In genomic region chr8:8659503-8660306, GRCm38 (mm10) we compare ENCODE assay signal across 8 mouse cellular contexts. TPM values are rescaled to one million over a fixed set of nuclear protein-coding genes. Genes with fewer than 3 reads are reported as not detected.
A peak's percentile ranks its signal among the peaks of the same experiment; 100 is the strongest.
DNase-seq lines count a peak whose midpoint lies in the region; ATAC-seq and TF ChIP-seq lines count a peak whose summit lies in the region.

No protein-coding gene starts in this region.

- in situ Hi-C loops in ES-E14 (cut with MboI; ENCODE audit: low sequenced_read_pairs in 2 of 2, unreplicated experiment in 2 of 2), result loop anchor here (25.0 kb wide), 2 partner anchors 328 to 422 kb away; no protein-coding TSS in a partner anchor

- peak; percentile 14 to 44 for DNase-seq in cerebellum, adult 2 months
- no peak for DNase-seq in ES-E14 (ENCODE audit: low read depth, low spot score)
- peak; percentile 65 for DNase-seq in hindbrain, embryonic 10.5 days (ENCODE audit: low spot score)
- DNase-seq in limb, embryonic 11.5 days (ENCODE audit: low spot score), result peak; percentile 72
- DNase-seq in thymus, adult 2 months, result peak; percentile 17

- no peak overlapping the region for H3K27ac ChIP-seq in cerebellum, adult 2 months (ENCODE audit: insufficient read depth, low read length)
- no peak overlapping the region for H3K27ac ChIP-seq in ES-E14 (ENCODE audit: insufficient read depth, low read depth, low read length, poor library complexity, severe bottlenecking)
- peak overlapping the region; percentile 14 for H3K27ac ChIP-seq in embryonic fibroblast, embryonic 13.5 days (ENCODE audit: insufficient read depth, low read length)
- H3K27ac ChIP-seq in hindbrain, embryonic 10.5 days, result peak overlapping the region; percentile 98
- H3K27ac ChIP-seq in limb, embryonic 11.5 days (replicated peaks; ENCODE audit: low read depth, low read length), result peak overlapping the region; percentile 80
- peak overlapping the region; percentile 88 for H3K27ac ChIP-seq in midbrain, embryonic 15.5 days
- no peak overlapping the region for H3K27ac ChIP-seq in thymus, adult 2 months (ENCODE audit: control insufficient read depth, insufficient read depth, low read length)

- 2% methylated on average over 53 of the region's 53 CpGs for WGBS in cerebellum, adult 2 months
- under 1% methylated on average over 53 of the region's 53 CpGs for WGBS in hindbrain, embryonic 10.5 days
- under 1% methylated on average over 53 of the region's 53 CpGs for WGBS in limb, embryonic 11.5 days
- under 1% methylated on average over 53 of the region's 53 CpGs for WGBS in midbrain, embryonic 15.5 days
- WGBS in thymus, adult 2 months, result 4% methylated on average over 53 of the region's 53 CpGs

- H3K4me3 ChIP-seq in cerebellum, adult 2 months (replicated peaks; ENCODE audit: insufficient read depth, low read depth, low read length), result peak overlapping the region; percentile 57
- peak overlapping the region; percentile 73 to 87 for H3K4me3 ChIP-seq in ES-E14 (ENCODE audit: insufficient read depth in 1 of 2, low read depth in 1 of 2, low read length in 2 of 2, poor library complexity in 1 of 2, severe bottlenecking in 1 of 2)
- peak overlapping the region; percentile 72 for H3K4me3 ChIP-seq in embryonic fibroblast, embryonic 13.5 days (ENCODE audit: insufficient read depth, low read length)
- peak overlapping the region; percentile 98 for H3K4me3 ChIP-seq in hindbrain, embryonic 10.5 days
- peak overlapping the region; percentile 58 for H3K4me3 ChIP-seq in limb, embryonic 11.5 days (ENCODE audit: low read depth, low read length)
- H3K4me3 ChIP-seq in midbrain, embryonic 15.5 days, result peak overlapping the region; percentile 68
- H3K4me3 ChIP-seq in thymus, adult 2 months (ENCODE audit: control insufficient read depth, insufficient read depth, low read length), result peak overlapping the region; percentile 58

- TF ChIP-seq POLR2A in cerebellum, adult 2 months (IDR thresholded peaks at IDR 0.05; ENCODE audit: borderline replicate concordance, insufficient read depth, low read length), result no peak
- TF ChIP-seq POLR2A in embryonic fibroblast, embryonic 13.5 days (IDR thresholded peaks at IDR 0.05; ENCODE audit: low read depth, low read length), result no peak
- no peak for TF ChIP-seq POLR2A in thymus, adult 2 months (IDR thresholded peaks at IDR 0.05; ENCODE audit: control insufficient read depth, extremely low read depth, insufficient read depth, low read length, poor library complexity)

- no peak for ATAC-seq in cerebellum, adult (ENCODE audit: insufficient number of reproducible peaks, low FRiP score, low TSS enrichment)
- ATAC-seq in limb, embryonic 11.5 days (ENCODE audit: insufficient number of reproducible peaks, low FRiP score, low TSS enrichment, low read depth), result no peak
- ATAC-seq in midbrain, embryonic 15.5 days (replicated peaks), result no peak

- H3K9ac ChIP-seq in ES-E14 (ENCODE audit: insufficient read depth, low read depth, low read length, poor library complexity, severe bottlenecking), result peak overlapping the region; percentile 75
- peak overlapping the region; percentile 94 for H3K9ac ChIP-seq in limb, embryonic 11.5 days (ENCODE audit: low read length)
- H3K9ac ChIP-seq in midbrain, embryonic 15.5 days, result peak overlapping the region; percentile 72

- H3K9me3 ChIP-seq in ES-E14 (ENCODE audit: control insufficient read depth, insufficient read depth, low read depth, low read length), result no peaks in the 10 kb centered on the region
- no peaks in the 10 kb centered on the region for H3K9me3 ChIP-seq in hindbrain, embryonic 10.5 days
- H3K9me3 ChIP-seq in limb, embryonic 11.5 days (ENCODE audit: control insufficient read depth, low read length), result no peaks in the 10 kb centered on the region
- no peaks in the 10 kb centered on the region for H3K9me3 ChIP-seq in midbrain, embryonic 15.5 days

- no peaks in the 10 kb centered on the region for H3K27me3 ChIP-seq in cerebellum, adult 2 months (ENCODE audit: control insufficient read depth, insufficient read depth, low read length)
- no peaks in the 10 kb centered on the region for H3K27me3 ChIP-seq in hindbrain, embryonic 10.5 days (ENCODE audit: insufficient read depth, poor library complexity, severe bottlenecking)
- no peaks in the 10 kb centered on the region for H3K27me3 ChIP-seq in limb, embryonic 11.5 days (ENCODE audit: control insufficient read depth, insufficient read depth, low read length)
- no peaks in the 10 kb centered on the region for H3K27me3 ChIP-seq in midbrain, embryonic 15.5 days (replicated peaks)
- H3K27me3 ChIP-seq in thymus, adult 2 months (ENCODE audit: control insufficient read depth, insufficient read depth, low read length), result peaks cover 17% of the 10 kb centered on the region

- H3K4me1 ChIP-seq in cerebellum, adult 2 months (ENCODE audit: control insufficient read depth, insufficient read depth, low read length), result 0 out of 2 replicates have a peak, but pooled peaks cover 4% of the 10 kb centered on the region
- peaks cover 6 to 11% of the 10 kb centered on the region in 2 experiments; a peak in 3 of 4 replicates for H3K4me1 ChIP-seq in ES-E14 (ENCODE audit: control insufficient read depth in 2 of 2, insufficient read depth in 2 of 2, low read length in 2 of 2, poor library complexity in 1 of 2)
- H3K4me1 ChIP-seq in embryonic fibroblast, embryonic 13.5 days (ENCODE audit: control insufficient read depth, insufficient read depth, low read length), result peaks cover 6% of the 10 kb centered on the region; the same call in 1 of the 2 replicates
- peaks cover 45% of the 10 kb centered on the region for H3K4me1 ChIP-seq in hindbrain, embryonic 10.5 days (replicated peaks)
- 0 out of 2 replicates have a peak, but pooled peaks cover 3% of the 10 kb centered on the region for H3K4me1 ChIP-seq in limb, embryonic 11.5 days (ENCODE audit: control insufficient read depth, insufficient read depth, low read length)
- H3K4me1 ChIP-seq in midbrain, embryonic 15.5 days, result peaks cover 44% of the 10 kb centered on the region
- peaks cover 11% of the 10 kb centered on the region for H3K4me1 ChIP-seq in thymus, adult 2 months (replicated peaks; ENCODE audit: control insufficient read depth, insufficient read depth, low read length)

- no peak for TF ChIP-seq CTCF in cerebellum, adult 2 months (IDR thresholded peaks at IDR 0.05; ENCODE audit: borderline replicate concordance, insufficient read depth, low read depth, low read length)
- TF ChIP-seq CTCF in embryonic fibroblast, embryonic 13.5 days (IDR thresholded peaks at IDR 0.05; ENCODE audit: borderline replicate concordance, insufficient read depth, low read length), result no peak
- no peak for TF ChIP-seq CTCF in thymus, adult 2 months (IDR thresholded peaks at IDR 0.05; ENCODE audit: borderline replicate concordance, control insufficient read depth, extremely low read depth, insufficient read depth, low read length, poor library complexity)

- H3K36me3 ChIP-seq in ES-E14 (ENCODE audit: control insufficient read depth, insufficient read depth, low read length, poor library complexity, severe bottlenecking), result 0 out of 2 replicates have a peak, but pooled peaks cover 3% of the 10 kb centered on the region
- H3K36me3 ChIP-seq in hindbrain, embryonic 10.5 days, result peaks cover 15% of the 10 kb centered on the region
- peaks cover 2% of the 10 kb centered on the region; the same call in 1 of the 2 replicates for H3K36me3 ChIP-seq in limb, embryonic 11.5 days (ENCODE audit: control insufficient read depth, insufficient read depth, low read length)
- H3K36me3 ChIP-seq in midbrain, embryonic 15.5 days (replicated peaks), result no peaks in the 10 kb centered on the region
- H3K36me3 ChIP-seq in thymus, adult 2 months (ENCODE audit: control insufficient read depth, insufficient read depth, low read length), result no peaks in the 10 kb centered on the region

- H3K4me2 ChIP-seq in limb, embryonic 11.5 days (ENCODE audit: low read depth, severe bottlenecking), result peak overlapping the region; percentile 90
- H3K4me2 ChIP-seq in midbrain, embryonic 15.5 days, result peak overlapping the region; percentile 86

TF ChIP-seq in ES-E14, 5 proteins besides CTCF, POLR2A, EP300 and RAD21:
- TF ChIP-seq CHD2 (IDR thresholded peaks at IDR 0.05; ENCODE audit: low read depth, low read length) (no peak), ZC3H11A (IDR thresholded peaks at IDR 0.05; ENCODE audit: borderline replicate concordance, low read depth, low read length) (no peak), MAFK (IDR thresholded peaks at IDR 0.05; ENCODE audit: insufficient read depth, low read depth, low read length) (no peak), ZNF384 (IDR thresholded peaks at IDR 0.05; ENCODE audit: low read depth, low read length) (no peak), HCFC1 (IDR thresholded peaks at IDR 0.05; ENCODE audit: borderline replicate concordance, insufficient read depth, low read length) (no peak)
TF ChIP-seq in ES-E14: peak in this region for 0.

RNA-seq across cellular contexts. Expression of gene Efnb2, which starts 1.3 kb away (rescaled TPM):
- 14.3 and 15.7 TPM in 2 replicates for polyA plus RNA-seq in cerebellum, adult 2 months (2012; rRNA removed)
- total RNA-seq in ES-E14 (2012; rRNA removed), result 30.6 and 33.4 TPM in 2 replicates
- 56.9 and 57.2 TPM in 2 replicates for polyA plus RNA-seq in embryonic fibroblast, embryonic 13.5 days (2011; ENCODE audit: insufficient read length, low read depth, missing spikeins)
- polyA plus RNA-seq in hindbrain, embryonic 10.5 days (2016; fragmentation: Nextera tagmentation; extraction: Ambion mirVana), result 33.8 and 34.7 TPM in 2 replicates
- 26.3 and 31.1 TPM in 2 replicates for polyA plus RNA-seq in limb, embryonic 11.5 days (2014; fragmentation: Nextera tagmentation; extraction: Ambion mirVana)
- polyA plus RNA-seq in midbrain, embryonic 15.5 days (2015; fragmentation: Nextera tagmentation; extraction: Ambion mirVana), result 14.1 and 14.8 TPM in 2 replicates
- polyA plus RNA-seq in thymus, adult 2 months (2012; rRNA removed), result 17.6 and 17.8 TPM in 2 replicates

RNA-seq across cellular contexts. Expression of gene Arglu1, which starts 30.6 kb away (rescaled TPM):
- polyA plus RNA-seq in cerebellum, adult 2 months (2012; rRNA removed), result 106 and 109 TPM in 2 replicates
- 74.4 and 75.9 TPM in 2 replicates for total RNA-seq in ES-E14 (2012; rRNA removed)
- 104 and 109 TPM in 2 replicates for polyA plus RNA-seq in embryonic fibroblast, embryonic 13.5 days (2011; ENCODE audit: insufficient read length, low read depth, missing spikeins)
- polyA plus RNA-seq in hindbrain, embryonic 10.5 days (2016; fragmentation: Nextera tagmentation; extraction: Ambion mirVana), result 145 and 165 TPM in 2 replicates
- 167 and 169 TPM in 2 replicates for polyA plus RNA-seq in limb, embryonic 11.5 days (2014; fragmentation: Nextera tagmentation; extraction: Ambion mirVana)
- polyA plus RNA-seq in midbrain, embryonic 15.5 days (2015; fragmentation: Nextera tagmentation; extraction: Ambion mirVana), result 158 and 183 TPM in 2 replicates
- 56.9 and 69.4 TPM in 2 replicates for polyA plus RNA-seq in thymus, adult 2 months (2012; rRNA removed)

Comparison
In these comparisons a context has a peak if more than half of its experiments do, and no peak if none do; other contexts are left out.
1. H3K27ac ChIP-seq: peak in embryonic fibroblast, embryonic 13.5 days (single experiment), hindbrain, embryonic 10.5 days (single experiment), limb, embryonic 11.5 days (single experiment) and midbrain, embryonic 15.5 days (single experiment); none in cerebellum, adult 2 months (single experiment), ES-E14 (single experiment) and thymus, adult 2 months (single experiment).
2. Peak in every context shown above with its lines, with median percentiles within 50 percentile points of each other: H3K4me3 ChIP-seq and H3K9ac ChIP-seq.